Mouse (Mus musculus): ENCODE measurements around the gene Mcur1.

Gene Mcur1

GRCm38 (mm10) chr13:43525363-43526134 is 34.4 kb downstream of the Mcur1 start:
- 27% methylated on average over 16 of the region's 16 CpGs for WGBS

- 17% methylated on average over 16 of the region's 16 CpGs for WGBS
Measured at GRCm38 (mm10) chr13:43524491-43525362, 35.3 kb downstream of the Mcur1 start.

- WGBS = 33% methylated on average over 7 of the region's 7 CpGs
Measured at GRCm38 (mm10) chr13:43523906-43524480, 36.0 kb downstream of the Mcur1 start.

GRCm38 (mm10) chr13:43521940-43522339 is 38.1 kb downstream of the Mcur1 start:
- WGBS = 89% methylated on average over 5 of the region's 5 CpGs

DNA sequence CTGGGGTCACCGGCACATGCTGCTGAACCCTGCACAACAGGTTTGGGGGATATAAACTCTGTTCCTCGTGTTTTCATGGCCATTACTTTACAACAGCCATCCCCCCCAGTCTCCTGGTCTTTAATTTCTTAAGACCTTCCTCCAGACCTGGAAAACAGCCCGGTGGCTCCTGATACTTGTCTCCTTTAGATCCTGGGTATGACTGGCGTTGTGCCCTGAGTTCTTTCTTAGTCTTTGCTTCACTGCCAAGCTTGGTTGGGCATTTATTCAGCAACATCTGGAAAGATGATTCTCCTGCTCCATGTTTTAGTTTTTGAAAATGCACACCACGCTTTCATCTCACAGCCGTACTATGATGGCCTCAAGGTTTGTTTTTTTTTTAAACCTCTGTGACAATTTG is 40.7 kb downstream of the Mcur1 start:
- 46% methylated on average over 6 of the region's 6 CpGs for WGBS

DNA sequence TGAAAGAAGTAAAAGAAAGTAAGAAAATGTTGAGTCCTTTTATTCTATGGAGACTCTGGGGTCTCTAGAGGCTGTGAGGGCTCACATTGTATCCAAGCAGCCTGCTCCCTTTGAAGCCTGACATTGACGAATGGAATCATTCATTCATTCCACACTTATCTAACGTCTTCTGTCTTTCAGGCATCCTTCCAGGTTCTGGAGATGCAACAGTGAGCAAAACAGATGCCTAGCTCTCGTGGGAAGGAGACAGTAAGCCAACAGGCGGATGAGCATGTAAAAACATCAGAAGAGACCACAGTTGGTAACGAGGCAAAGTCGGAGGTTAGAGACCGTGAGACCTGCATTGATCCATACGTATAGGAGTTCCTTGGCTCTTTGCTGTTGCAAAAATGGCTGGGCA is 42.6 kb downstream of the Mcur1 start:
- 41% methylated on average over 8 of the region's 8 CpGs for WGBS

- 44% methylated on average over 6 of the region's 6 CpGs for WGBS
Measured at GRCm38 (mm10) chr13:43516931-43517330, 43.1 kb downstream of the Mcur1 start.

- 43% methylated on average over 5 of the region's 5 CpGs for WGBS
Measured at GRCm38 (mm10) chr13:43516119-43516518, 43.9 kb downstream of the Mcur1 start.

DNA sequence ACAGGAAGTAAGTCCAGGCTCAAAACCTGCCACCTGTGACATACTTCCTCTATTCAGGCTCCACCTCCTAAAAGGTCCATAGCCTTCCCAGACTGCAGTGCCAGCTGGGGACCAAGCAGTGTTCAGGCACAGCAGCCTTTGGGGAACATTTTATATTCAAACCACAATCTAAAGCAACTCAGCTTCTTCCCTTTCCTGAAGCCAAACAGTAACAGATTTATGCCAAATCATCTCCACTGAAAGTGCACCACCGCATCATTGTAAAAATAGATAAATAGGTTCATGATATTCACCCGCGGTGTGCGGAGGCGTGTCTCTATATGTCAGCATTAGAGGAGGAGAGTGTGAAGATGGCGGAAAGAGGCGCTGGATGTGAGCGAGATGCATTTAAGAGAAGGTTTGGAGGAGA is 45.0 kb downstream of the Mcur1 start:
- 58% methylated on average over 8 of the region's 8 CpGs for whole genome bisulfite sequencing

GRCm38 (mm10) chr13:43512736-43513135 is 47.3 kb downstream of the Mcur1 start:
- WGBS = 96% methylated on average over 3 of the region's 3 CpGs

GRCm38 (mm10) chr13:43505798-43506197 is 54.2 kb downstream of the Mcur1 start:
- 89% methylated on average over 3 of the region's 3 CpGs for WGBS

DNA sequence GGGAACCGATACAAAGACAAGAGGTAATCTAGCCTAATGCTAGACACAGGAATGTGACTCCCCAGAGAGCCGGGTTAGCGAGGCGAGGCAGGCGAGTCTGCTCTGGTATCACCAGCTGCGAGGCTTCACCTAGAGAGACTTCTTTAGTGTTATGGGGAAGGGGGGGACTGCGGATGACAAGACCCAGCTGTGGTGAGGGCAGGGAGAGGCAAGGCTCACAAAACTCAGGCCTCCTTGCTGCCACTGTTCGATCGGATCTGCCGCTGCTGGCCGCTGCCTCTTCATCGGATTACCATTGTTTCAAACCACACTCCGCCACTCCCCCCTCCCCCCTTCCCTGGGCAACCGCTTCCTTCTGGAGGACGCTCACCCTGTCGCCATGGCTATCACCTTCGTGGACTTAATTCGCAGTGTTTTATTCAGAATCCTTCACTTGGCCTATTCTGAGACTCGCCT is 56.6 kb downstream of the Mcur1 start:
- WGBS = 30% methylated on average over 19 of the region's 19 CpGs

GRCm38 (mm10) chr13:43501601-43502000 is 58.4 kb downstream of the Mcur1 start:
- 79% methylated on average over 5 of the region's 5 CpGs for WGBS

DNA sequence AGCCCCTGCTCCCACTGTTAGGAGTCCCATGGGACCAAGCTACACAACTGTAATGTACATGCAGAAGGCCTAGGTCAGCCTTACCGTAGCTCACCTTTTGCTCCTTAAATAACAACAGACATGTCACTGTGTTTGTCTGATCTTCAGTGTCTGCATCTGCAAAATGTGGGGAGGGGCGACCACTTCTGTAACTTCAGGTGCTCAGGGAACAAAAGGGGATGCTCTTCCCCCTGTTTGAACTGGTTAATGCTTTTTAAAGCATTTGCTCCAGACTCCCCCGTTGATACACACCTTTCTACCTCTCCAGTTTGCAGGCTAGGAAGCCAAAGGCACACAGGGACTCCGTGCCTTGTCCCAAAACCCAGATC is 59.5 kb downstream of the Mcur1 start:
- 96% methylated on average over 4 of the region's 4 CpGs for WGBS

GRCm38 (mm10) chr13:43499731-43500482 is 60.1 kb downstream of the Mcur1 start:
- WGBS = 78% methylated on average over 7 of the region's 7 CpGs

DNA sequence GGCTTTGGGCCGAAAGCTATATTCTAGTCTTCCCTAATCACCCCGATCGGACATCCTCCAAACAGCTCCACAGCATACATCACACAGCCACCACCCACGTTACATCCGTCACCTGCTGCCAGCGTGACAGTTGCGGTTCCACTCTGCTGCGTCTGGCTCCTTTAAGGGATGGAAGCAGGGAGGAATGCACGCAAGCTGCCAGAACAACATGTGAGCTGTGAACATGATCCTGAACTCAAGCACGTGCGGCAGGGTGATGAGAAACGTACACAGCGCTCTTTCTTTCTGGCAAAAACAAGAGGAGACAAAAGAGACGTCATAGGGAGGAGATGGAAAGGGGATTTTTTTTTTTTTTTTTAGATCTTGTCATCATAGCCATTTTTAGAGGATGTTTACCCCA is 61.1 kb downstream of the Mcur1 start:
- 43% methylated on average over 14 of the region's 14 CpGs for WGBS

DNA sequence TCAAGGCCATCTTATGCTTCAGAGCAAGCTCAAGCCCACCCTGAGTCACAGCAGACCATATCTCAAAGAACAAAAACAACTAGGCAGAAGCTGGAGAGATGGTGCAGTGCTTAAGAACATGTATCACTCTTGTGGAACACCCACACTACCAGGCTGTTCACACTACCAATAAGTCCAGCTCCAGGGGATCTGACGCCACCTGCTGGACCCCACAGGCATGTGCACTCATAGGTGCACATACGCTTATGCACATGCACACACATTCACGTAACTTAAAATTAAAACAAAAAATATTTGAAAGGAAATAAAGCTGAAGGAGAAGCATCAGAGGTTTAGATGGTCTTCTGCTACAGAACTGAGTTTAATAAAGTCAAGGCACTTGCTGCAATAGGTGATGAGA is 62.2 kb downstream of the Mcur1 start:
- WGBS = 93% methylated on average over 3 of the region's 3 CpGs

DNA sequence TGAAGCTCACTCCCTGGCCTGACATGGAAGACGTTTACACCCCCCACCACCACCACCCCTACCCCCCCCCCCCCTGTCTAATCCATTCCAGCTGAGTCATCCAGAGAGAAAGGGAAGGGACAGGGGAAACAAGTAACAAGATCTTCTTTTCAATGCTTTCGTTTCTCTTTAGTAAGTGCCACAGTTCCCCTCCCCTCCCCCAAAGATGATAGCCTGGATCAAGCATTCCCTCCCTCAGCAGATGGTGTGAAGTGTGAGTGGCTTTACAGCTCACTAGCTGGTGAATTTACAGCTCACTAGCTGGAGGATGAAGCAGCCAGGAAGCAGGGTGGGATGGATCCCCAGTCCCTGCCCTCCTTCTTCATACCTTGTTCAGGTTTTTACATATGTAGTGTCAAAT is 63.3 kb downstream of the Mcur1 start:
- whole genome bisulfite sequencing = 19% methylated on average over 2 of the region's 2 CpGs

- WGBS = 56% methylated on average over 7 of the region's 7 CpGs
Measured at GRCm38 (mm10) chr13:43495645-43496044, 64.3 kb downstream of the Mcur1 start.

DNA sequence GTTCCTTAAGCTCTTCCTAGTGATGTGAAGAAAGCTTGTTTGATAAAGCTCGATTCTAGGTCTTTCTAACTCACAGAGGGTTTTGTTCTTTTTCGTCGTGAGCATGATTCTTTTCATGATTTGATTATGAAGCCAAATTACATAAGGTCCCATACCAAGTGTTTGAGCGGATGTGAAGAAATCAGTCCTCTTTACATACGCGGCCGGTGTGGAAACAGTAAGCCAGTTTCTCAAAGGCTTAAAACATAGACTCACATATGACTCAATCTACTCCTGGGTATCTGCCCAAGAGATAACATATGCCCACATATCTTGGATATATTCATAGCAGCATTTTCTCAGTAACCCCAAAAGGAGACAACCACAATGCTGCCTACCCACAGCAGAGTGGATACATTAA is 66.3 kb downstream of the Mcur1 start:
- WGBS = 59% methylated on average over 7 of the region's 7 CpGs

DNA sequence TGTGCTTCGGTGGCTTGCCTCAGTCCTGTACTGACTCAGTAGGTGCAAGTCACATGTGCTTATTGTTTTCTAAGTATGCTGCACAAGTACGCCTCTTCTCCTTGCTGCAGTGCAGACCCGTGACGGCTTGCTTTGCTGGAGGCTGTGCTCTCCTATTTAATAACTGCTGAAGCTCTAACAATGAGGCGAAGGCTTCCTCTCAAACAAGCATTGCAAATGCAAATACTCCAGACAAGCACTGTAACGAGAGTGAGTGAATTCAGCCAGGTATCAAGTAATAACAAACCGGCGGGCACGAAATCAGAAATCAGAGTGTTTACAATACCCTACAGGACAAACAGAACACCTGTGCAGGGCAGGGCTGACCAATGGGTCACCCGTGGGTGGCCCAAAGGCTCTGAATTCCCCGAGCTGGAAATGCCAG is 66.9 kb downstream of the Mcur1 start:
- 60% methylated on average over 11 of the region's 11 CpGs for WGBS
